Mouse (Mus musculus) midbrain, embryonic 12.5 days (tissue): ENCODE results near the gene Gm20388. TPM values are rescaled to one million over a fixed set of nuclear protein-coding genes. Genes with fewer than 3 reads are reported as not detected.
A peak's percentile ranks its signal among the peaks of the same experiment; 100 is the strongest.

Experiments
- ATAC-seq: fragments of 200-750 bp; cut with Nextera tagmentation; 2 replicates; pipeline ENCODE4 v1.8.0; 2017; ENCODE audit warnings: low read depth, moderate TSS enrichment, moderate library complexity; ENCODE audit not compliant: low FRiP score
- H3K27ac ChIP-seq: fragments of 300-500 bp; sonication (generic); replicated peaks from 2 replicates; pipeline ENCODE4 v1.5.1; 2016; ENCODE audit warnings: mild to moderate bottlenecking
- H3K27me3 ChIP-seq: fragments of 300-500 bp; sonication (generic); 2 replicates; pipeline ENCODE4 v1.6.1; 2016; ENCODE audit warnings: mild to moderate bottlenecking
- H3K36me3 ChIP-seq: fragments of 300-500 bp; sonication (generic); 2 replicates; pipeline ENCODE4 v1.6.1; 2016
- H3K4me1 ChIP-seq: fragments of 300-500 bp; sonication (generic); 2 replicates; pipeline ENCODE4 v1.6.1; 2016
- H3K4me2 ChIP-seq: fragments of 300-500 bp; sonication (generic); replicated peaks from 2 replicates; pipeline ENCODE4 v1.6.1; 2016; ENCODE audit warnings: mild to moderate bottlenecking, moderate library complexity
- H3K4me3 ChIP-seq: fragments of 300-500 bp; sonication (generic); 2 replicates; pipeline ENCODE4 v1.5.1; 2016; ENCODE audit warnings: mild to moderate bottlenecking
- H3K9ac ChIP-seq: fragments of 300-500 bp; sonication (generic); replicated peaks from 2 replicates; pipeline ENCODE4 v1.6.1; 2016; ENCODE audit warnings: mild to moderate bottlenecking, moderate library complexity
- H3K9me3 ChIP-seq: fragments of 300-500 bp; sonication (generic); 2 replicates; pipeline ENCODE4 v1.6.1; 2016; ENCODE audit warnings: mild to moderate bottlenecking
- WGBS: fragments of 180-500 bp; shearing (Covaris S2); methylation state at CpG from one replicate; pipeline ENCODE4 v1.1.7; 2016; 5-methylcytosine and 5-hydroxymethylcytosine counted together
- polyA plus RNA-seq: library from polyadenylated mRNA; unstranded; fragments of >200 nt; fragmentation: Nextera tagmentation; extraction: Ambion mirVana; gene quantifications from 2 replicates; pipeline ENCODE4 v1.2.1, GENCODE M21; 2016

Gm20388 gene
- polyA plus RNA-seq, 1 experiment from 2014 or later: not detected

DNA sequence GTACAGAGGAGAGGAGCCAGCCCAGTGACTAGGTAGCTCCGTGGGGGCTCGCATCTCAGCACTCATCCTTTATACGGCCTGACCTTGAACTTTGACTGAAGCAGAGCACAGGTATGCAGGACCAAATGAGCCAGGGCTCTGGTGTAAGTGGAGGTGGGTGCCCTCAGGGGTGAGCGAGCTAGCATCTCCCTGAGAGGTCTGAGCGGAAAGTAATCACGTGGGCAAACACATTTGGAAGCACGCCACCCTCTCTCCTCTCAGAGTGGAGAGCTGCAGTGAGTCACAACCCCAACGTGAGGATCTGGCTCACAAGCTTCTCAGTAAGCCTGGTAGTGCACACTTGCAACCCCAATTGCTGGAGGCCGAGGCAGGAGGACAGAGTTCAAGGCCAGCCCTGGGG lies 2731.4 kb downstream of the Gm20388 start:
- Histone ChIP-seq H3K9me3 (no peaks in the 10 kb centered on the region), H3K9ac (no peak overlapping the region), H3K27ac (no peak overlapping the region), H3K4me3 (no peak overlapping the region), H3K36me3 (peaks cover 19% of the 10 kb centered on the region; the same call in 1 of the 2 replicates), H3K27me3 (no peaks in the 10 kb centered on the region; the same call in 1 of the 2 replicates), H3K4me2 (no peak overlapping the region), H3K4me1 (peaks cover 19% of the 10 kb centered on the region)
- ATAC-seq: no peak
- 69% methylated on average over 9 of the region's 9 CpGs for WGBS

DNA sequence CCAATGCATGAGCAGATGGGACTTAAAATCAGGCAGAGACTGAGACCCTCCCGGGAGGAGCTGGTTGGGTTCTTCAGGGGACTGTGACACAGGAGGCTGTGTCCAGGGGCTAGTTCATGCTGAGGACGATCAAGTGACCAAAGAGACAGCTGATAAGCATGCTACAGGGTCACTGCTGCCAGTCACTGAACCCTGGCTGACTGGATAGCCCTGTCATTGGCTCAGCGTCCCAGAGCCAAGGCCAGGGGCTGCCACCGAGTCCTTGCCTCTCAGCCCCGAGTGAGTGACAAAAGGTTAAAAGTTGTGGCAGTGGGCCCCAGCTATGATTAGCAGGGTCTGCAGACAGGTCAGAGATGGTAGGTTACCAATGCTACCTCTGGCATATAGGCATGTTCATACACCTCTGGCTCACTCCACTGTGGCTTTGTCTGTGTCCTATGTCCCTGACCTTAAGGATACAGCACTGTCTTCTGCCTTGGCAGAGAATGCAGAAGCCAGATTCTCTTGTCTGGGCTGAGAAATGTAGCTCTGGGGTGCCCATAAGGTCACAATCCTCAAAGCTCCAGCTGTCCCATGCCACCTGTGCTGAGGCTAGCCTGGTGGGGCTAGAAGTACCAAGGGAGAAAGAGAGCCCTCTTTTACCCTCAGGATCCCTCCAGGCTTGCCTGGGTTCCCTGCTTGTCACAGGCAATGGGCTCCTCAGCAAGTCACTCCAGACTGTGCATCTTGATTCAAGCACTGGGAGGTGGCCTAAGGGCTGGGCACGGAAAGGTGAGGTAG lies 2733.7 kb downstream of the Gm20388 start:
- Histone ChIP-seq H3K27me3 (peaks cover under 1% of the 10 kb centered on the region; the same call in 1 of the 2 replicates), H3K4me2 (no peak overlapping the region), H3K36me3 (peaks cover 28% of the 10 kb centered on the region), H3K27ac (no peak overlapping the region), H3K9me3 (no peaks in the 10 kb centered on the region), H3K9ac (no peak overlapping the region), H3K4me3 (no peak overlapping the region), H3K4me1 (peaks cover 9% of the 10 kb centered on the region)
- ATAC-seq: no peak
- 77% methylated on average over 6 of the region's 6 CpGs for WGBS

DNA sequence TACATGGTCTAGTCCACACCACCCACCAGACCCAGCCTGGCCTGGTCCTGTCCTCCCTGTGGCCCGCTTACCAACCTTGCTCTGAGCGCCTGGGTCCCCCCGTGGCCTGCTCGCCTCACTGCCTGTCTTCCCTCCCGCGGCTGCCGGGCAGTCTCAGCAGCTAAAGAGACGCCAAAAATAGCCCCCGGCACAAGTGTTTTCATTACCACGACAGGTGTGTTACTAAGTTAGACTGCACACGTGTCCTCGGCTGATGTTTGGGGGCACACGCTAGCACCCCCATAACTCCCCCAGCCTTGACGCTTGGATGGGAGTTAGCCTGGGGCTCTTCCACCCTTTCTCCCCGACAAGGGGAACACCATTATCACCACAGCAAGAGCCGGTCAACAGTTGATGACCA lies 2735.7 kb downstream of the Gm20388 start:
- ATAC-seq: no peak
- 97% methylated on average over 16 of the region's 16 CpGs for WGBS
- no peak overlapping the region for H3K4me2 ChIP-seq
- peaks cover 7% of the 10 kb centered on the region for H3K4me1 ChIP-seq
- H3K36me3 ChIP-seq: peaks cover 31% of the 10 kb centered on the region
- H3K9ac ChIP-seq: no peak overlapping the region
- H3K9me3 ChIP-seq: no peaks in the 10 kb centered on the region
- H3K27ac ChIP-seq: no peak overlapping the region
- peaks cover 6% of the 10 kb centered on the region; the same call in 1 of the 2 replicates for H3K27me3 ChIP-seq
- no peak overlapping the region for H3K4me3 ChIP-seq

DNA sequence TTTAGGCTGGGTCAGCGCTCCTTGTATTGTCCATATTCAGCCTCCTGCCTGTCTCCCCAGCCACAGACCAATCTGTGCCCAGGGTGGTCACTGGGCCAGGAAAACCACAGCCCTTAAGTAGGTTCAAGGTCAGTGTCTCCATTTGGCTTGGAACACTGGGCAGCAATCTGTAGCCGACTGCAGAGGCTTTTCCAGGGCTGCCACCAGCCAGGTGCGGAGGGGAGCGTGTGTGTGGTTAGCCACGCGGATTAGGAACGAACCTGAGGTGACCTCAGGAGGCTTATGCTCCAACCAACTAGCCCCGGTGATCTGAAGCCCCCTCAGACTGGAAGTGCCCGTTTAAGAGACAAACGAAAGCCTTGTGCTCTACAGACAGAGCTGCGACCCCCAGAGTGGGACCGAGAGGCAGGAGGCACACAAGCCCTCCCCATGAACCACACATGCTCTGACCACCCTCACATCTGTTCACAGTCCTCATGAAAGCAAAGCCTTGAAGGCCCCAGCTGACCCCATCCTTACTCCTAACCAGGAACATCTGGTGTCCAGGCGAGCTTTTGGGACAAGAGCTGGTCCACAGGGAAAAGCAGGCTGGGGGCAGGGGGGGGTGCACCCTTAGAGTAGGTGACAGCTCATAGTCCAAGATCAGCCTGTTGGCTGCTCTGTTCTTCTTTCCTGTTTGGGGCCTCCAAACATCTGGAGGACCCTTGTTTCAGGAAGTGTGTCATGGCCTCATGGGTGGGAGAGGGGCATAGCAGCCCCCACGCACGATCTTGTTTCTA lies 2737.7 kb downstream of the Gm20388 start:
- Histone ChIP-seq H3K9me3 (no peaks in the 10 kb centered on the region), H3K36me3 (peaks cover 24% of the 10 kb centered on the region), H3K9ac (no peak overlapping the region), H3K4me2 (no peak overlapping the region), H3K4me3 (no peak overlapping the region), H3K27me3 (peaks cover 12% of the 10 kb centered on the region; the same call in 1 of the 2 replicates), H3K27ac (no peak overlapping the region), H3K4me1 (peaks cover 21% of the 10 kb centered on the region)
- ATAC-seq: no peak
- WGBS: 71% methylated on average over 15 of the region's 15 CpGs

DNA sequence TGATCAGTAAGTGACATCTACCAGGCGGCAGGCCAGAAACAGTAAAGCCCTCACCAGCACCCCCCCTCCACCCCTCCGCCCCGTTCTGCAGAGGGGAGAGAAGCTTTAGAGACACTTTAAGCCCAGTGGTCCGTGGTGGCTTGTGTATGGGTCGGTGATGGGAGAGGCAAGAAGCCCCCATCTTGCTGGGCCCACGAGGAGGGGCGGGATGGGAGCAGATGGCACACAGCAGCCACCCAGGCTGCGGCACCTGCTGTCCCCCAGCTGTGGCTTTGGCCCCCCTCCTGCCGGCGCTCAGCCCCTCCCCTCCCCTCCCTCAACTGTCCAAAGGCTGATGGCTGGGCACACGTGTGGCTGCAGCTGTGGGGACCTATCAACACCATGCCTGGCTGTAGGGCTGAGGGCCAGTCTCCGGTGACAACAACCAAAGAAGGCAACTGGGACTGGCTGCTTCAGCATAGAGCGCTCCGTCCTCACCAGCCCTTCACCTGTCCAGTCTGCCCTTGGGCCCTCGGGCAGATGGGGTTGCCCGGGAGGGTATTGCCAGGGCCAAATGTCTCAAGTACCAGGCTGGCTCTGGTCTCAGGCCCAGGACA lies 2740.8 kb downstream of the Gm20388 start:
- WGBS: 69% methylated on average over 16 of the region's 16 CpGs
- peak; percentile 30; the same call in 1 of the 2 replicates for ATAC-seq
- peaks cover 12% of the 10 kb centered on the region; the same call in 1 of the 2 replicates for H3K27me3 ChIP-seq
- H3K4me2 ChIP-seq: no peak overlapping the region
- H3K36me3 ChIP-seq: peaks cover 23% of the 10 kb centered on the region
- H3K9ac ChIP-seq: no peak overlapping the region
- H3K4me3 ChIP-seq: no peak overlapping the region
- 0 out of 2 replicates have a peak overlapping the region, but pooled peaks have one; percentile 15 for H3K27ac ChIP-seq
- no peaks in the 10 kb centered on the region for H3K9me3 ChIP-seq
- H3K4me1 ChIP-seq: peaks cover 21% of the 10 kb centered on the region

DNA sequence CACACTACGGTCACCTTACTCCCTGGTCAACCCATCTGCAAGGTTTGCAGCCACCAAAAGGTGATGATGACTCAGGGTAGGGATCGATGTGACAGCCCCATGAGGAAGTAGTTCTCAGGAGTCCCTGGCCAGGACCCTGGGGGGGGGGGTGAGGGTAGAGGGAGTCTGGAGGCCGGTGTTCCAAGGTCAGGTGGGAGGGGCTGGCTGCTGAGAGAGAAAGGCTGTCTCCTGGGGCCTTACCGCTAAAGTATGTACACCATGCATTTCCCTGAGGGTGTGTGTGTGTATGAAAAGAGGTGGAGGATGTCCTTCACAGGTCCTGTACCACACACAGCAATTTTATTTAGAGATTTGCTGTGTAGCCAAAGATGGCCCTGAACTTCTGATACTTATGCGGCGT lies 2742.0 kb downstream of the Gm20388 start:
- 80% methylated on average over 6 of the region's 6 CpGs for WGBS
- no peak overlapping the region for H3K4me3 ChIP-seq
- peaks cover 21% of the 10 kb centered on the region for H3K4me1 ChIP-seq
- no peaks in the 10 kb centered on the region for H3K9me3 ChIP-seq
- no peak overlapping the region for H3K27ac ChIP-seq
- H3K36me3 ChIP-seq: peaks cover 17% of the 10 kb centered on the region
- no peak overlapping the region for H3K9ac ChIP-seq
- peaks cover 12% of the 10 kb centered on the region; the same call in 1 of the 2 replicates for H3K27me3 ChIP-seq
- no peak for ATAC-seq
- H3K4me2 ChIP-seq: no peak overlapping the region

DNA sequence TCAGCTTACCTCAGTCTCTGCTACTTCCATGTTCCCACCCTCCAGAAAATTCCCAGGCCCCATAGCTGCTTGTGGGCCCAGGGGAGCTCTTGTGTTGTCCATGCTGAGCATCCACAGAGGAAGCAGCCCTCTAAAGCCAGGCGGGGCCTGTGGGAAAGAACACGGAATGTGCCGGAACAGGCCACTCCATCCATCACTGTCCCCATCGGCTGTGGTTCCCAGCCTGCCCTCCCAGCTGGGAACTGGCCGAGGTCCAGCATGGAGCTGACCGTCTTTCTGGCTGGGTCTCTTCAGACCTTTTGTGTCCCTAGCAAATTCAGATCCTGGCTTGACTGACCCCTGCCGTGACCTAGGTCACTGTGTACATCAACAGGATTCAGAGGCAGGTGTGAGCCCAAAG lies 2744.1 kb downstream of the Gm20388 start:
- Histone ChIP-seq H3K9ac (no peak overlapping the region), H3K27me3 (peaks cover 7% of the 10 kb centered on the region; the same call in 1 of the 2 replicates), H3K27ac (no peak overlapping the region), H3K4me1 (peaks cover 21% of the 10 kb centered on the region), H3K4me2 (no peak overlapping the region), H3K36me3 (0 out of 2 replicates have a peak, but pooled peaks cover 2% of the 10 kb centered on the region), H3K4me3 (no peak overlapping the region), H3K9me3 (no peaks in the 10 kb centered on the region)
- WGBS: 81% methylated on average over 7 of the region's 7 CpGs
- ATAC-seq: no peak

DNA sequence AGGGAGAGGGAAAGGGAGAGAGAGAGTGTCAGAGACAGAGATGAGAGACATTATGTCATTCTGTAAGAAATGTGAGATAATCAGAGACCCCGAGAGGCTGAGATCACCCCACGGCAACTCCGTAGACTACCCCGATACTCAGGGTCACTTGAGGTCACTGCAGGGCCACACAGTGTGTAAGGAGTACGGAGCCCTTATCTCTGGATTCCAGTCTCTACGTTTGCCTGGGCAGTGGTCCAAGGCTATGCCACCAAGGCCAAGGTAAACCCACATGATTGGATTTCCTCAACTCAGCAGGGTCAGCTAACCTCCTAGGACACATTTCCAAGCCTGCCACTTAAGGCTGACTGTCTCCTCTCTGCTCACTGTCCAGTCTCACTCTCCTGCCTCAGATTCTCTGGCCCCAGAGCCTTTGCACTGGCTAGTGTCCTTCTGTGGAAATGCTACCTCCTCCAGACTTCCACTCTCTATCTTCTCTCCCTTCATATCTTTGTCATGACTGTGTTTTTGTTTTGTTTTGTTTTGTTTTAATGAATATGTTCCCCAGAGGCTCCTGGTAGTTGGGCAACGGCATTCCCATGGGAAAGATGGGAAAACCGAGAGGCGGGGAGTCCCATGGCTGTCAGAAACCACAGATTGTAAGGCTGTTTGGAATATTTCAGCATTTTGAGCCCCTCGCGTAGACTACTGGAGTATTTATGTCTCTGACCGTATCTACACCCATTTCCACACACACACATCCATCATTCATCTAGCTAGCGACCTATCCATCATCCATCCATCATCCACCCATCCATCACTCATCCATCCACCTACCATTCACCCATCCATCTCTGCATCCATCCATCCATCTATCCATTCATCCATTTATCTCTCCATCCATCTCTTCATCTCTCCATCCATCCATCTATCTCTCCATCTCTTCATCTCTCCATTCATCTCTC lies 2745.7 kb downstream of the Gm20388 start:
- no peak overlapping the region for H3K4me3 ChIP-seq
- no peaks in the 10 kb centered on the region for H3K9me3 ChIP-seq
- no peaks in the 10 kb centered on the region for H3K36me3 ChIP-seq
- H3K4me1 ChIP-seq: peaks cover 21% of the 10 kb centered on the region
- 89% methylated on average over 13 of the region's 13 CpGs for WGBS
- H3K27ac ChIP-seq: no peak overlapping the region
- H3K27me3 ChIP-seq: peaks cover 5% of the 10 kb centered on the region; the same call in 1 of the 2 replicates
- no peak for ATAC-seq
- no peak overlapping the region for H3K9ac ChIP-seq
- no peak overlapping the region for H3K4me2 ChIP-seq

DNA sequence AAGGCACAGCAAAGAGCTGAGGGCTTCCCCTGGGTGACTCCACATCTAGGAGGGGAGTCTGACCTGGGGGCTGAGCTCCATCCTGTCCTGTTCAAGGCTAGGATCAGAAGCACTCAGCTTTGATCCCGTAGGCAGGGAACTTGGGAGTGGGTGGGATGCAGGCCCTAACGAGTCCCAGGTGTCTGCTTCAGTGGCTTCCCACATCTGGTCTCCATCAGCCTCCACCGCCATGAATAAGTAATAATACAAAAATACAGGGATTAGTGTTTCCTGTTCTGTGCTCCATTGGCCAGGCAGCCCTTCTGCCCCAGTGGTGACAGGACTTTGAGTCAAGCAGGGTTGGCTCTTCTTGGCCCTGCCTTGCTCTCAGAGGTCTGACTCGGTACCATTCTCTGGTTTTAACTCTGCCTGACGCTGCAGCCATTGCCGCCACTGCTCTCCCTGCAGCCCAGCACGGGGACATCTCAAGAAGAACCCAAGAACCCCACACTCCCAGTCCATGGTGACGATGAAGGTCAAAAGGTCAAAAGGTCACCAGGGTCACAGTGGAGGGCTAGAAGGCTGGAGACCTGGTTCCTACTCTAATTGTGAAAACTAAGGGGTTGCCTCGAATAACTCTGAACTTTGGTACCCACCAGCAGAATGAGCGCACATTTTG lies 2747.6 kb downstream of the Gm20388 start:
- no peak overlapping the region for H3K4me3 ChIP-seq
- ATAC-seq: no peak
- no peak overlapping the region for H3K27ac ChIP-seq
- H3K9me3 ChIP-seq: no peaks in the 10 kb centered on the region
- 71% methylated on average over 10 of the region's 10 CpGs for WGBS
- H3K9ac ChIP-seq: no peak overlapping the region
- no peaks in the 10 kb centered on the region for H3K36me3 ChIP-seq
- peaks cover under 1% of the 10 kb centered on the region; the same call in 1 of the 2 replicates for H3K27me3 ChIP-seq
- H3K4me1 ChIP-seq: peaks cover 13% of the 10 kb centered on the region
- H3K4me2 ChIP-seq: no peak overlapping the region

DNA sequence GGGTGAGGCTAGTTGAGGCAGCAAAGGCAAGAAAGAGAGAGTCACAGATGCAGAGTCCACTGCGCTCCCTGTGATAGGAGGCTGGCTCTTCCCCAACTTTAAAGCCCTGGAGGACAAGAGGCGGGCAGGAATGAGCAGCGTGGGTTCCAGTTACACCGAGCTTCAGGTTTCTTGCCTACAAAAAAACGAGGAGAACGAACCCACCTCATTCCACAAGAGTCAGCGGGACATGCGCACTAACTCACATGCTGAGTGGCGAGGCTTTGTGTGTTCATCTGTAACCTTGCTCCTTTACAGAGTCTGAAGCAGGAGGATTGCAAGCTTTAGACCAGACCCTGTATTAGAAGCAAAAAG lies 2748.1 kb downstream of the Gm20388 start:
- H3K27me3 ChIP-seq: no peaks in the 10 kb centered on the region
- peaks cover 17% of the 10 kb centered on the region for H3K4me1 ChIP-seq
- H3K9ac ChIP-seq: no peak overlapping the region
- no peak overlapping the region for H3K27ac ChIP-seq
- no peaks in the 10 kb centered on the region for H3K36me3 ChIP-seq
- 79% methylated on average over 9 of the region's 9 CpGs for WGBS
- H3K4me3 ChIP-seq: no peak overlapping the region
- ATAC-seq: no peak
- H3K4me2 ChIP-seq: no peak overlapping the region
- no peaks in the 10 kb centered on the region for H3K9me3 ChIP-seq

DNA sequence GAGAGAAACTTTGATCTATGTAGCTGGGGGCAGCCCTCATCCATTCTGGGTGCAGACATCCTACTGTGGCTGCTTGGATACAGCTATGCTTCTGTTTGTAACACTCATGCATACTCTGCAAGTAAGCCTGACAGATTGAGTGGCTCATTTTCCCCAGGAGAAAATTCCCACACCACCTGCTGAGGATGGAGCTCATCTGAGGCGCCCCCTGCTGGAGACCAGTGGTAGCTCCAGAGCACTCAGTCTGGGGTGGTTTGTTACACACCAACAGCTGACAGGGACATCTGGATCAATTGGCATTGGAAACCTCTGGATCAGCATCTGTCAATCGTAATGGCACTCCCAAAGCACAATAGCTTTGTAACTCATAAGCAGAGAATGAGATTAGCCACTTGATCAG lies 2749.4 kb downstream of the Gm20388 start:
- no peak for ATAC-seq
- H3K9ac ChIP-seq: no peak overlapping the region
- 76% methylated on average over 2 of the region's 2 CpGs for WGBS
- no peaks in the 10 kb centered on the region for H3K36me3 ChIP-seq
- no peak overlapping the region for H3K4me2 ChIP-seq
- H3K9me3 ChIP-seq: no peaks in the 10 kb centered on the region
- H3K4me3 ChIP-seq: no peak overlapping the region
- H3K27me3 ChIP-seq: no peaks in the 10 kb centered on the region
- H3K4me1 ChIP-seq: peaks cover 21% of the 10 kb centered on the region
- no peak overlapping the region for H3K27ac ChIP-seq
